12 mouse cellular contexts compared by ENCODE assay signal in the genomic region with DNA sequence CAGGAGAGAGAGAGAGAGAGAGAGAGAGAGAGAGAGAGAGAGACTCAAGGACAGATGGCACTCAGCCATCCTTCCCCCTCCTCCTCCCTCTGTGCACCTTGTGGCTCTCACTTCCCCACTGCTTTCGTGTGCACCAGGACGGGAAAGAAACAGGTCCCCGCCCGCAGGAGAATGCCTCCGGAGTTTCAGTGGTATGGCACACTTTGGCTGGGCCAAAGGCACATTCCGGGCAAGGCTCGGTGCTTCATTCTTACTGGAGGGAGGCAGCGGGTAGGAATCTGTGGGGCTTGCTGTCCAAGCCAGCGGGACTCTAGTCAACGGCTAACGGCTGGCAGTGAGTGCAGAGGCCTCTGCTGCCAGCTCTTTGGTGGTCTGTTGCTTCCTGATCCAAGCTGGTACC.
DNase-seq lines count a peak whose midpoint lies in the region; ATAC-seq lines count a peak whose summit lies in the region.
"Had no signal": no experiment of that assay in that cellular context is flagged by ENCODE, and none has a peak within 500 bp of the region (broad histone marks: within the 10 kb centered on the region; RNA-seq: fewer than 3 reads in every experiment).

No protein-coding gene starts in this region.

- peak; percentile 12 to 19 for DNase-seq in heart, adult 18-20 months
- DNase-seq in heart, adult 11 months: no peak
- peak; percentile 75 for DNase-seq in left cerebral cortex, postnatal 4 days
- no peak for DNase-seq in left cerebral cortex, adult 8-10 months (ENCODE audit: low spot score in 2 of 2)
- DNase-seq in fibroblast of lung, adult 2 months (ENCODE audit: low read depth): peak; percentile 46
- DNase-seq in urinary bladder, postnatal 14 days (ENCODE audit: low spot score): no peak
- no peak for DNase-seq in B cell, adult 2 months
- DNase-seq: cerebellum, adult 2 months; gastrocnemius, postnatal 25 days; liver, embryonic 13.5 days; lung, postnatal 4 days had no signal

- intact Hi-C loops in left cerebral cortex, postnatal 4 days (cut with DNase I): no loop called here

- 0 out of 2 replicates have a peak, but pooled peaks have one; percentile 30 for ATAC-seq in megakaryocyte, adult 5-6 weeks (ENCODE audit: poor library complexity, severe bottlenecking)

Comparison
In these comparisons a context has a peak if more than half of its experiments do, and no peak if none do; other contexts are left out.
1. DNase-seq: peak in heart, adult 18-20 months (2 of 2), left cerebral cortex, postnatal 4 days (single experiment) and fibroblast of lung, adult 2 months (single experiment); none in heart, adult 11 months (single experiment), left cerebral cortex, adult 8-10 months (0 of 2), urinary bladder, postnatal 14 days (single experiment) and B cell, adult 2 months (0 of 2).